In genomic region chr4:91405047-91405446, GRCm38 (mm10) we compare ENCODE assay signal across 17 mouse cellular contexts. TPM values are rescaled to one million over a fixed set of nuclear protein-coding genes. Genes with fewer than 3 reads are reported as not detected.
"Had no signal": no experiment of that assay in that cellular context is flagged by ENCODE, and none has a peak within 500 bp of the region (broad histone marks: within the 10 kb centered on the region; RNA-seq: fewer than 3 reads in every experiment).

No protein-coding gene starts in this region.

- H3K9me3 ChIP-seq: neural tube, embryonic 13.5 days; neural tube, embryonic 15.5 days; stomach, embryonic 15.5 days had no signal

- H3K36me3 ChIP-seq: neural tube, embryonic 13.5 days; neural tube, embryonic 15.5 days; stomach, embryonic 15.5 days had no signal

- H3K27ac ChIP-seq: neural tube, embryonic 13.5 days; neural tube, embryonic 15.5 days; stomach, embryonic 15.5 days; stomach, postnatal 0 days had no signal

- H3K4me2 ChIP-seq: neural tube, embryonic 13.5 days; neural tube, embryonic 15.5 days; stomach, embryonic 15.5 days had no signal

- DNase-seq: retina, postnatal 1 day; right cerebral cortex, adult 18-20 months; right cerebral cortex, postnatal 14 days; right cerebral cortex, postnatal 25 days; right cerebral cortex, postnatal 4 days; spleen, adult 18-20 months; thymus, adult 18-20 months; thymus, adult 2 months; thymus, postnatal 14 days; thymus, postnatal 25 days; thymus, postnatal 36 days; thymus, postnatal 4 days had no signal

- H3K9ac ChIP-seq: neural tube, embryonic 13.5 days; neural tube, embryonic 15.5 days; stomach, embryonic 15.5 days had no signal

- H3K4me3 ChIP-seq: neural tube, embryonic 13.5 days; neural tube, embryonic 15.5 days; stomach, embryonic 15.5 days had no signal

- H3K27me3 ChIP-seq: neural tube, embryonic 15.5 days had no signal

RNA-seq across cellular contexts. Expression of gene Elavl2, which starts 4.5 kb away (rescaled TPM):
- polyA plus RNA-seq: spleen, adult 2 months had no signal
